Mouse (Mus musculus) heart, embryonic 12.5 days (tissue): ENCODE measurements around the gene Meioc. TPM values are rescaled to one million over a fixed set of nuclear protein-coding genes. Genes with fewer than 3 reads are reported as not detected.

Source experiments
- ATAC-seq: fragments of 200-750 bp; cut with Nextera tagmentation; 2 replicates; pipeline ENCODE4 v1.8.0; 2017; ENCODE audit warnings: moderate TSS enrichment, moderate library complexity; ENCODE audit not compliant: insufficient number of reproducible peaks, low FRiP score
- H3K27ac ChIP-seq: fragments of 300-500 bp; sonication (generic); 2 replicates; pipeline ENCODE4 v1.5.1; 2016; ENCODE audit warnings: mild to moderate bottlenecking, moderate library complexity; ENCODE audit not compliant: poor library complexity, severe bottlenecking
- H3K27me3 ChIP-seq: fragments of 300-500 bp; sonication (generic); replicated peaks from 2 replicates; pipeline ENCODE4 v1.6.1; 2016; ENCODE audit warnings: mild to moderate bottlenecking, moderate library complexity
- H3K36me3 ChIP-seq: fragments of 300-500 bp; sonication (generic); 2 replicates; pipeline ENCODE4 v1.6.1; 2016; ENCODE audit warnings: mild to moderate bottlenecking, moderate library complexity
- H3K4me1 ChIP-seq: fragments of 300-500 bp; sonication (generic); replicated peaks from 2 replicates; pipeline ENCODE4 v1.6.1; 2016; ENCODE audit warnings: mild to moderate bottlenecking
- H3K4me2 ChIP-seq: fragments of 300-500 bp; sonication (generic); 2 replicates; pipeline ENCODE4 v1.6.1; 2016; ENCODE audit warnings: mild to moderate bottlenecking, moderate library complexity
- H3K4me3 ChIP-seq: fragments of 300-500 bp; sonication (generic); 2 replicates; pipeline ENCODE4 v1.5.1; 2016; ENCODE audit warnings: mild to moderate bottlenecking
- H3K9ac ChIP-seq: fragments of 300-500 bp; sonication (generic); 2 replicates; pipeline ENCODE4 v1.6.1; 2016; ENCODE audit warnings: mild to moderate bottlenecking, moderate library complexity
- H3K9me3 ChIP-seq: fragments of 300-500 bp; sonication (generic); replicated peaks from 2 replicates; pipeline ENCODE4 v1.6.1; 2016; ENCODE audit warnings: mild to moderate bottlenecking, moderate library complexity
- WGBS: fragments of 180-500 bp; shearing (Covaris S2); methylation state at CpG from one replicate; pipeline ENCODE4 v1.1.7; 2016; 5-methylcytosine and 5-hydroxymethylcytosine counted together
- polyA plus RNA-seq: library from polyadenylated mRNA; unstranded; fragments of >200 nt; fragmentation: Nextera tagmentation; extraction: Ambion mirVana; gene quantifications from 2 replicates; pipeline ENCODE4 v1.2.1, GENCODE M21; 2016

Meioc gene
- 1.6 and 2.0 TPM in 2 replicates for polyA plus RNA-seq

GRCm38 (mm10) chr11:102663416-102663815 is at the start of gene Meioc:
Meioc (plus strand) TSS chr11:102663716.
- no peaks in the 10 kb centered on the region for H3K36me3 ChIP-seq

GRCm38 (mm10) chr11:102619449-102619848 is 44.1 kb upstream of the Meioc start:
- no peak for ATAC-seq
- Histone ChIP-seq H3K4me2 (no peak overlapping the region), H3K27ac (no peak overlapping the region), H3K36me3 (peaks cover 24% of the 10 kb centered on the region), H3K9me3 (peaks cover 4% of the 10 kb centered on the region), H3K9ac (no peak overlapping the region), H3K27me3 (no peaks in the 10 kb centered on the region), H3K4me1 (peaks cover 19% of the 10 kb centered on the region), H3K4me3 (no peak overlapping the region)
- WGBS, result 68% methylated on average over 2 of the region's 2 CpGs

More at GRCm38 (mm10) chr11:102663416-102663815, at the start of gene Meioc:
- no peak within 1 kb of the TSS for H3K4me3 ChIP-seq
- no peak within 1 kb of the TSS for H3K9ac ChIP-seq
- 61% methylated on average over 3 of the region's 3 CpGs for WGBS
- no peak within 1 kb of the TSS for H3K4me2 ChIP-seq
- H3K9me3 ChIP-seq, result peaks cover 17% of the 10 kb centered on the region
- no peak for ATAC-seq
- H3K27ac ChIP-seq, result no peak within 1 kb of the TSS
- 0 out of 2 replicates have a peak, but pooled peaks cover 7% of the 10 kb centered on the region for H3K4me1 ChIP-seq
- H3K27me3 ChIP-seq, result peaks cover 38% of the 10 kb centered on the region

GRCm38 (mm10) chr11:102623876-102624789 is 39.4 kb upstream of the Meioc start:
- Histone ChIP-seq H3K36me3 (peaks cover 13% of the 10 kb centered on the region), H3K9me3 (peaks cover 4% of the 10 kb centered on the region), H3K4me1 (peaks cover 34% of the 10 kb centered on the region), H3K4me3 (peak overlapping the region; percentile 37), H3K4me2 (peak overlapping the region; percentile 65), H3K27me3 (no peaks in the 10 kb centered on the region), H3K9ac (peak overlapping the region; percentile 65), H3K27ac (peak overlapping the region; percentile 95)
- 7% methylated on average over 17 of the region's 17 CpGs for WGBS
- ATAC-seq, result peak; percentile 80

GRCm38 (mm10) chr11:102624888-102625407 is 38.6 kb upstream of the Meioc start:
- H3K4me1 ChIP-seq, result peaks cover 42% of the 10 kb centered on the region
- H3K4me2 ChIP-seq, result peak overlapping the region; percentile 65
- H3K36me3 ChIP-seq, result 0 out of 2 replicates have a peak, but pooled peaks cover 6% of the 10 kb centered on the region
- WGBS, result 41% methylated on average over 14 of the region's 14 CpGs
- peak overlapping the region; percentile 65; the same call in 1 of the 2 replicates for H3K9ac ChIP-seq
- no peak overlapping the region for H3K4me3 ChIP-seq
- H3K27ac ChIP-seq, result peak overlapping the region; percentile 95
- ATAC-seq, result peak; percentile 17; the same call in 1 of the 2 replicates
- H3K27me3 ChIP-seq, result no peaks in the 10 kb centered on the region
- H3K9me3 ChIP-seq, result no peaks in the 10 kb centered on the region

GRCm38 (mm10) chr11:102627171-102627931 is 36.2 kb upstream of the Meioc start:
- H3K9me3 ChIP-seq, result no peaks in the 10 kb centered on the region
- H3K27me3 ChIP-seq, result no peaks in the 10 kb centered on the region
- H3K9ac ChIP-seq, result no peak overlapping the region
- no peaks in the 10 kb centered on the region for H3K36me3 ChIP-seq
- peaks cover 64% of the 10 kb centered on the region for H3K4me1 ChIP-seq
- no peak overlapping the region for H3K4me3 ChIP-seq
- no peak overlapping the region for H3K4me2 ChIP-seq
- no peak overlapping the region for H3K27ac ChIP-seq
- WGBS, result 86% methylated on average over 9 of the region's 9 CpGs
- ATAC-seq, result no peak

GRCm38 (mm10) chr11:102628529-102628928 is 35.0 kb upstream of the Meioc start:
- Histone ChIP-seq H3K4me1 (peaks cover 66% of the 10 kb centered on the region), H3K27ac (no peak overlapping the region), H3K4me2 (no peak overlapping the region), H3K4me3 (no peak overlapping the region), H3K9me3 (no peaks in the 10 kb centered on the region), H3K36me3 (no peaks in the 10 kb centered on the region), H3K27me3 (no peaks in the 10 kb centered on the region), H3K9ac (no peak overlapping the region)
- 72% methylated on average over 9 of the region's 9 CpGs for WGBS
- ATAC-seq, result no peak

- Histone ChIP-seq H3K4me1 (peaks cover 59% of the 10 kb centered on the region), H3K27me3 (no peaks in the 10 kb centered on the region), H3K27ac (no peak overlapping the region), H3K9me3 (no peaks in the 10 kb centered on the region), H3K36me3 (no peaks in the 10 kb centered on the region), H3K4me3 (no peak overlapping the region), H3K4me2 (no peak overlapping the region), H3K9ac (no peak overlapping the region)
- ATAC-seq, result no peak
- 47% methylated on average over 8 of the region's 8 CpGs for whole genome bisulfite sequencing
These were observed 34.1 kb upstream of the Meioc start for GRCm38 (mm10) chr11:102629375-102629774.

- peaks cover 47% of the 10 kb centered on the region for H3K4me1 ChIP-seq
- H3K9ac ChIP-seq, result no peak overlapping the region
- H3K27ac ChIP-seq, result no peak overlapping the region
- H3K36me3 ChIP-seq, result no peaks in the 10 kb centered on the region
- no peak overlapping the region for H3K4me2 ChIP-seq
- no peaks in the 10 kb centered on the region for H3K9me3 ChIP-seq
- no peaks in the 10 kb centered on the region for H3K27me3 ChIP-seq
- 20% methylated on average over 7 of the region's 7 CpGs for WGBS
- ATAC-seq, result no peak
- H3K4me3 ChIP-seq, result no peak overlapping the region
These were observed 32.8 kb upstream of the Meioc start for GRCm38 (mm10) chr11:102630731-102631130.

- Histone ChIP-seq H3K27ac (no peak overlapping the region), H3K27me3 (no peaks in the 10 kb centered on the region), H3K36me3 (no peaks in the 10 kb centered on the region), H3K9ac (no peak overlapping the region), H3K4me1 (peaks cover 47% of the 10 kb centered on the region), H3K4me3 (no peak overlapping the region), H3K9me3 (no peaks in the 10 kb centered on the region), H3K4me2 (no peak overlapping the region)
- WGBS, result 65% methylated on average over 5 of the region's 5 CpGs
- no peak for ATAC-seq
These were observed 32.3 kb upstream of the Meioc start for GRCm38 (mm10) chr11:102631203-102631602.

GRCm38 (mm10) chr11:102632725-102633124 is 30.8 kb upstream of the Meioc start:
- Histone ChIP-seq H3K9me3 (no peaks in the 10 kb centered on the region), H3K4me1 (peaks cover 51% of the 10 kb centered on the region), H3K36me3 (no peaks in the 10 kb centered on the region), H3K4me2 (peak overlapping the region; percentile 60), H3K27me3 (no peaks in the 10 kb centered on the region), H3K4me3 (peak overlapping the region; percentile 12), H3K27ac (peak overlapping the region; percentile 29; the same call in 1 of the 2 replicates), H3K9ac (peak overlapping the region; percentile 52)
- ATAC-seq, result no peak
- WGBS, result 4% methylated on average over 12 of the region's 13 CpGs
